Mouse (Mus musculus): Measurements from ENCODE around the gene Slc35g2. TPM values are rescaled to one million over a fixed set of nuclear protein-coding genes. Genes with fewer than 3 reads are reported as not detected.

Gene Slc35g2
- total RNA-seq, 1 experiment from 2014 or later = not detected

GRCm38 (mm10) chr9:100569798-100570625 is 878 bp downstream of the Slc35g2 start:
- ATAC-seq (ENCODE audit: extremely low read depth, insufficient number of reproducible peaks, low FRiP score, poor library complexity, severe bottlenecking) = no peak

GRCm38 (mm10) chr9:100560251-100560890 is 10.5 kb downstream of the Slc35g2 start:
- ATAC-seq (ENCODE audit: extremely low read depth, insufficient number of reproducible peaks, low FRiP score, poor library complexity, severe bottlenecking) = no peak

GRCm38 (mm10) chr9:100558991-100559390 is 11.9 kb downstream of the Slc35g2 start:
- ATAC-seq (ENCODE audit: extremely low read depth, insufficient number of reproducible peaks, low FRiP score, poor library complexity, severe bottlenecking) = no peak

GRCm38 (mm10) chr9:100558023-100558573 is 12.8 kb downstream of the Slc35g2 start:
- no peak for ATAC-seq (ENCODE audit: extremely low read depth, insufficient number of reproducible peaks, low FRiP score, poor library complexity, severe bottlenecking)

DNA sequence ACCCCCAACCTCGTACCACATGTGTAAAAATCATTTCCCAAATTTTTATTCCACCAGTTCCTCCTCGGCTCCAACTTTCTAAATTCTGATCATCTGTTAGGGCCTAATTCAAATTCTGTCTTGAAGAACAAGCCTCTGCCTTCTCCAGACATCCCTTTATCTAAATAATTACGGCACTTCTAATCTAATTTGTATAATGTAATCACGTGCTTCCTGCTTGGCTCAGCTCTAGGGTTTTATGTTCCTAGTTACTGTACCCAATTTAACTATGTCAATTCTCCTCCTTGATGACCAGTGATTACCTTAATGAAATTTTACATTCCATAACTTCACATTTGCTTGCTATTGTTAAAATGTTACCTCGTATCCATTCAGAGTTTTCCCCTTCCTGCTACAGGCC is 15.2 kb downstream of the Slc35g2 start:
- ATAC-seq (ENCODE audit: extremely low read depth, insufficient number of reproducible peaks, low FRiP score, poor library complexity, severe bottlenecking) = no peak

DNA sequence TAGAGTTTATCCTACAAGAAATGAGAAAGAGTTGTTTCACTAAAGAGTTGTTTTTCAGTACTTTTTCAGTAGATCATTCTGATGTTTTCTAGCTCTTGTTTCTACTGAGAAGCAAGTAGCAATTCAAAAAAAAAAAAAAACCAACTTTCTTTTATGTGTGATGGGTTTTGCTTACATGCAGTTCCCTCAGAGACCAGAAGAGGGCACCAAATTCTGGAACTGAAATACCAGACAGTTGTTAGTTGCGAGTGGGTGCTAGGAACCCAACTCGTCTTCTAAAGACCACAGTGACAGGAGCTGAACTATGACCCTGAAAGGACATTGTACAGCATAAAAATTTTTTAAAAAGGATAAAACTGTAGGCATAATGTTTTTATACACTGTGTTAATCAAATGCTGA is 22.6 kb downstream of the Slc35g2 start:
- no peak for ATAC-seq (ENCODE audit: extremely low read depth, insufficient number of reproducible peaks, low FRiP score, poor library complexity, severe bottlenecking)

GRCm38 (mm10) chr9:100546594-100546910 is 24.3 kb downstream of the Slc35g2 start:
- peak; percentile 11; the same call in 1 of the 2 replicates for ATAC-seq (ENCODE audit: extremely low read depth, insufficient number of reproducible peaks, low FRiP score, poor library complexity, severe bottlenecking)

DNA sequence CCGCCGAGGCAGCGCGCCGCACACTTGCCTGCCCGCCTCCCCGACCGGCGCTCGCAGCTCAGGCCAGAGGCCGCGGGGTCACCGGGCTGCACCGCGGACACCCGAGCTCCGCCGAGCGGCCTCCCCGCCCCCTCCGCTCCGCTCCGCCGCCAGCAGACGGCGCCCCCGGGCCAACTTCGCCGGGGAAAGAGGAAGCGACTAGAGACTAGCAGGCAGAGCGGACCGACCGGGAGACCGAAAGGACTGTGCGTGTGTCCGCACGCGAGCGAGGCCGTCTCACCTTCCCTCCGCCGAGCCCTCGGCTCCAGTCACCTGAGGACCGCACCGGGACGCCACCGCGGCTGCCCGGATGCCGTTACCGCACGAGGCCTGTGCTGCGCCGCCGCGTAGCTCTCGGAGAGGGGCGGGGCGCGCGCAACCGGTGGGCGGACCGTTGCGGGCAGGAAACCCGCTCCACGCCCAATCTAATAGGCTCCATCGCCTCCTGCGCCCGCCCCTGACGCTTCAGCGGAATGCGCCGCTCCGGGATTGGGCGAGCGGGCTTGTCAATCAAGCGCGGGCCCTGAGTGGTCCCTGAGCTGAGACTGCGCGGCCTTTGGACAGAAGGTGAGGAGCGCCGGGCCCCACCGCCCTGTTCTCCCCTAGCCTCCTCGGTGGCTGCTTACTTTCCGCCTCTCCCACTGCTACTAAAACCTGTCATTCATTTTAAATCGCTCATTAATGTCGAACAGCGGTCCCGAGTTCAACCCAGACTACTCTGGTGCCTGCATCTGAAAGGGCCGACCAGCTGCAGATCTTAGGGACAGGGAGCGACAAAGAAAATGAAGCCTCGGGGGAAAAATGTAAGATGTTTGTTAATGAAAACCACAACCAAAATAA is 24.9 kb downstream of the Slc35g2 start, which contains the start of gene Nck1:
Gene Nck1 (minus strand): TSS at position 420 of the 879 bp plus-strand sequence.
- peak; percentile 95 for ATAC-seq (ENCODE audit: extremely low read depth, insufficient number of reproducible peaks, low FRiP score, poor library complexity, severe bottlenecking)

DNA sequence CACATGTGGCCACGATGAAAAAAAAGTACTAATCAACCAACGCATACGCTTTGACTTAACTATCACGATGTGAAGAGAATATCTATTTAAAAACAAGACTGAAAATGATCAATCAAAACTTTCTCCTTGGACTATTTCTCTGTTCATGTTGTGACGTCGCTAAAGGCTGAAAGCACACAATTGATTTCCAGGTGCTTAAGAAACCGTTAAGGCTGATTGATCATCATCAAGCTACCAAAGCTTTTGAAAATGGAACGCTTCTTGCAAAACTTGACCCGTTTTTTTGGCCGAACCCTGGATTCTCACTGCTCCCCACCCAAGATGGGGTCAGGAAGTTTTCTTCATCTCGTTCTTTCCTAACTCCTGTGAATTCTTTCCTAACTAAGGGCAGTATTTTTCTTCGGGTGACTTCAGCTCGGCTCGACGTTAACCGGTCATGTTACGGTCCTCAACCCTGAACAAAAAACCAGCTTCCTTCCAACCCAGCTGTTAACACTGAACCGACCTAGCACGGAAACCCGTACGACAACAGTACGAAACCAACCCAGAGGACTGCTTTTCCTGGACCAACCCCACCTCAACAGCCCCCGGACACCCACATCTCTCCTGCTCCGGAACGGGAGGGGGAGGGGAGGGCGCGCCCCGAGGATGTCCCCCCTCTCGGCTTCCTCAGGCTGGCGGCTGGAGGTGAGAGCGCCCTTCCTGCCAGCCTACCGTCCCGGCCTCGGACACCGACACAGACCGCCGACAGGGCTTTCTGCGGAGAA is 25.8 kb downstream of the Slc35g2 start:
- peak; percentile 5; the same call in 1 of the 2 replicates for ATAC-seq (ENCODE audit: extremely low read depth, insufficient number of reproducible peaks, low FRiP score, poor library complexity, severe bottlenecking)

DNA sequence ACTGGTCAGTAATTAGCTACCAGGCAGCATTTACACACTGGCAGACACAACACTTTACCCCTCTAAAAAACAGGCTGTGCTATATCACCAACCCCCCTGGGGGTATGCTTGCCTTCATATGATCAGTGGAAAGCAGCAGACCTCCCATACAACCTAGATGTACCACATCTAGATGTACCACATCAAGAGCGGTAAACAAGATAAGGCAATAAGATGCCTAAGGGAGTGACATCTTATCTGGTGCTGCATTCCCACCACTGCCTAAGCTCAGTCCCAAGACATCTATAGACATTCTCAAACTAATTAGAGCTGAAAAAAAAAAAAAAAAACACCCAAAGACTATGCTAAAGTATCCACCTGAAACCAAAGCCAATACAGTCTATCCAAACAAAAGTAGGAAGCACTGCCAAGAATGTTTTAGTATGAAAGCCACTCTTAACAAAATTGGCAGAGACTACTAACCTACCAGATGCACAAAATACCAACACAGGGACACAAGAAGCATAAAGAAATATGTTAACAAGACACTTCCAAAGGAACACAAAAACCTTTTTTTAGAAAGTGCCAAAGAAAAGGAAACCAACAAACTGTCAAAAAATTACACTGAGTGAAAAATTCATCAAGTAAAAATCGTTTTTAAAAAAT is 35.1 kb downstream of the Slc35g2 start:
- no peak for ATAC-seq (ENCODE audit: extremely low read depth, insufficient number of reproducible peaks, low FRiP score, poor library complexity, severe bottlenecking)

DNA sequence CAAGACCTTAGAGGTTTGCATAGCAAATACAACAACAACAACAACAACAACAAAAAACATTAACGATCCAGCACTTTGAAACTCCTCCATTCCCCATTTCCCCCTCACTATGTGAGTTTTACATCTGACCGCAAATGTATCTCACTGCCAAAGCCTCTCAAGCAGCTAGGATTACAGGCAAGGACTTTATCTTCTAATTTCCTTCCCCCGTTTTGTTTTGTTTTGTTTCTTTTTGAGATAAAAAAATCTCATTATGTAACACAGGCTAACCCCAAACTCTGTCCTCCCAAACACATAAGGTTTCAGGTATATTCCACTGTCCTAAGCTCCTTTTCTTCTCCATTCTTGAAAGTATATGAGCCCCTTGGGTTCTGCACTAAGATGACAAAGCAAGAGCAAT is 36.2 kb downstream of the Slc35g2 start:
- ATAC-seq (ENCODE audit: extremely low read depth, insufficient number of reproducible peaks, low FRiP score, poor library complexity, severe bottlenecking) = no peak

DNA sequence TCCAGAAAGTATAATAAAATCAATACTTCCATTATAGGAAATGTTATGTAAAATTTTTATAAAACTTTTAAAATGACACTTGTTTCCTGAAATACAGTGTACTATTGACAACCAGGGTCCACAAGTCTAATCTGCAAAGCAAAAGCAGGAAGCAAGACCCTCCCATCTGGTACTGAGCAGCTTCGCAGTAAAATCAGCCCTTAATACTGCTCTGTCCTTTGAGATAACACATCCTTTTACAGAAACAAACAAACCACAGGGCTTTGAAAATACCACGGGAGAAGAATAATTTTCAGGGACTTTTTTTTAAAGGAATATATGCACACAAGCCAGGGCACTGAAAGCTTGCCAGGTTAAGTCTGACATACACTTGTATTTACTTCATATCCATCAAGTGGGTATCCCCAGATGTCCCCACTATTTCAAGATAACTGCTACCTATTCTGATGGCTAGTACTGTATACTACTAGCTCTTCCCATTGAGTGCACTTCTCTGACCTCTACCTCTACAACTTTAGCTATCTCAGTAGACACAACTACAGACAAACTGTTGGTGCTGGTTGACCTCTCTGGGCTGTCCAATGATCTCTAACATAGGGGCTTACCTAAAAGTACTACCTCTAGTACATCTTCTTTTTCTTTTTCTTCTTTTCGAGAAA is 37.9 kb downstream of the Slc35g2 start:
- no peak for ATAC-seq (ENCODE audit: extremely low read depth, insufficient number of reproducible peaks, low FRiP score, poor library complexity, severe bottlenecking)

GRCm38 (mm10) chr9:100531296-100531695 is 39.6 kb downstream of the Slc35g2 start:
- ATAC-seq (ENCODE audit: extremely low read depth, insufficient number of reproducible peaks, low FRiP score, poor library complexity, severe bottlenecking) = no peak

GRCm38 (mm10) chr9:100525225-100525624 is 45.7 kb downstream of the Slc35g2 start:
- no peak for ATAC-seq (ENCODE audit: extremely low read depth, insufficient number of reproducible peaks, low FRiP score, poor library complexity, severe bottlenecking)

- ATAC-seq (ENCODE audit: extremely low read depth, insufficient number of reproducible peaks, low FRiP score, poor library complexity, severe bottlenecking) = no peak
Observed at GRCm38 (mm10) chr9:100522029-100522428, 48.9 kb downstream of the Slc35g2 start.

GRCm38 (mm10) chr9:100520586-100520985 is 50.3 kb downstream of the Slc35g2 start:
- no peak for ATAC-seq (ENCODE audit: extremely low read depth, insufficient number of reproducible peaks, low FRiP score, poor library complexity, severe bottlenecking)

DNA sequence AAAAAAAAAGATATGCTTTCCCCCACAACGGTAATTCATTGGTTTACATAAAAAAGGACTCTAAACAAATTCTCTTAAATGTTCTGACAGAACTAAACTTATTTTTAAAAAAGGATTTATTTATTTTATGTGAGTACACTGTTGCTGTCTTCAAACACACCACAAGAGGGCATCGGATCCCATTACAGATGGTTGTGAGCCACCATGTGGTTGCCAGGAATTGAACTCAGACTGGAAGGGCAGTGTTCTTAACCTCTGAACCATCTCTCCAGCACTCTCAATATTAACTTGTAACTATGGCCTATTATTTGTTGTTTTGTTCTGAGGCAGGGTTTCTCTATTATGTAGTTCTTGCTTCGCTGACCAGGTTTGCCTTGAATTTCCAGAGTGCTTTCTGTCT is 50.9 kb downstream of the Slc35g2 start:
- no peak for ATAC-seq (ENCODE audit: extremely low read depth, insufficient number of reproducible peaks, low FRiP score, poor library complexity, severe bottlenecking)

DNA sequence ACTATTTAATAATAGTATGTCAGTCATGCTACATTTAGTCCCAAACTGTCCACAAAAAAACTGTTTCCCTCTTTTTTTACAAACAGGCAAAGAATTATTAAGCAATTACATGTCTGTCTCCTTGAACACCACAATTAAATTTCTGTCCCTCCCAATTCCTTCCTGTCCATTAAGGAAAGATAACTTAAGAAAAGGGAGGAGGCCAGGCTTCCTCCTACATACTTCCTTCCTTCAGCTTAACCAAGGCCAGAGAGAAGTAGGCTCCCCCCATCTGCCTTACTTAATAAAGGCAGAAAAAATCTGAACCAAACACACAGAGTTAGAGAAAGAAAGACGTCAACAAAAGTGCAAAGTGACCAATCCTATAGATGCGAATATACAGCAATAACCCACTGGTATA is 63.3 kb downstream of the Slc35g2 start:
- ATAC-seq (ENCODE audit: extremely low read depth, insufficient number of reproducible peaks, low FRiP score, poor library complexity, severe bottlenecking) = no peak
